Mouse (Mus musculus): ENCODE measurements around the gene Frmd4a. TPM values are rescaled to one million over a fixed set of nuclear protein-coding genes. Genes with fewer than 3 reads are reported as not detected.

The Frmd4a gene
- polyA plus RNA-seq, 1 experiment, result 7.7 TPM

DNA sequence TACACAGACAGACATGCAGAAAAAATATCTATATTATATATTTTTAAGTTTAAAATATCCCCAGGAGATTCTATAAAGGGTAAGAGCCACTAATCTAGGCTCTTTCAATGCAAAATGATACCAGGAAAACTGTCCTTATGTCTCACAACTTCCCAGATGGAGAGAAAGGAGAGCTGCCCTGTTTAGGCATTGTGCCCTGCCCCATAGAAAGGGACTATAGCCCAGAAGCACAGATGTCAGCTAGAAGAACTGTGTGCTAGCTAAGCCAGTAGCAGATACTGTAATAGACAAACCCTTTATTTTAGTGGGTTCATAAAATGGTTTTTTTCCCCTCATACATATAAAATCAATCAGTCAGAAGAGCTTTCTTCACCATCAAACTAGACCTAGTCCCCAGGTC, 175.7 kb downstream of the Frmd4a start:
- no peaks in the 10 kb centered on the region for H3K9me3 ChIP-seq
- H3K27me3 ChIP-seq (replicated peaks), result no peaks in the 10 kb centered on the region
- no peaks in the 10 kb centered on the region for H3K4me1 ChIP-seq
- TF ChIP-seq FLI1 (IDR thresholded peaks at IDR 0.05; ENCODE audit: low read length) (no peak), GATA1 (IDR thresholded peaks at IDR 0.05; ENCODE audit: borderline replicate concordance, low read length) (no peak)
- H3K4me3 ChIP-seq (replicated peaks), result no peak overlapping the region
- no peaks in the 10 kb centered on the region for H3K36me3 ChIP-seq (replicated peaks; ENCODE audit: low read length)

DNA sequence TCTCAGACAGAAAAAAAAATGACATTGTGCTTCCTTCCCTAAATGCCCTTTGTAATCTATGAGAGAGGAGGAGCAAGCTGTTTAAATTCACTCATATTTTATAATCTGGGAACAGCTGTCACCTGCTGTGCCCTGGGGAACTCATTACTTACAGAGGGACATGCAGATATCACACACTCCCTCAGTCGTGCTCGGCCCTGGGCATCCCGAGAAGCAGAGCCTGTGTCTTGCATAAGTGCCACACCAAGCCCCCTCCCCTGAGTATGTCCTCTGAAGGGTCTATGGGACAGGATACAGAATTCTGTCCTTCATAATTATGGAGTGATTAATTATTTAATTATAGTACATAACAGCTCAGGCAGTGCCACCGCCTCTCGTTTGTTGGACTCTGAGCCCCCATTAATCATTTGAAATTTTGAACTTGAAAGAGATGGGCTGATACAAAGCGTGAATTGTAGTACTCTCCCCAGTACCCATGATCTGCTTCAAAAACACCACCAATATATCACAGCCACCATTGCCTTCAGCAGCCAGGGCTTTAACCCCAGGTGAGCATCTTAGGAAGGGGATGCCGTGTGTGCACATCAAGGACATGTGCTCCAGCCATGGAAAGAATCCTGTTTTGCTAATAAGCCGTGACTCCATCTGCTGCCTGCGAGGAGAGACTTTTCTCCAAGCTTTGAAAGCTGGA, 177.0 kb downstream of the Frmd4a start:
- H3K27me3 ChIP-seq (replicated peaks), result no peaks in the 10 kb centered on the region
- TF ChIP-seq GATA1 (IDR thresholded peaks at IDR 0.05; ENCODE audit: borderline replicate concordance, low read length) (no peak), FLI1 (IDR thresholded peaks at IDR 0.05; ENCODE audit: low read length) (no peak)
- no peaks in the 10 kb centered on the region for H3K9me3 ChIP-seq
- no peaks in the 10 kb centered on the region for H3K36me3 ChIP-seq (replicated peaks; ENCODE audit: low read length)
- no peak overlapping the region for H3K4me3 ChIP-seq (replicated peaks)
- H3K4me1 ChIP-seq, result no peaks in the 10 kb centered on the region

GRCm38 (mm10) chr2:4196041-4196440, 178.5 kb downstream of the Frmd4a start:
- H3K9me3 ChIP-seq, result no peaks in the 10 kb centered on the region
- no peaks in the 10 kb centered on the region for H3K27me3 ChIP-seq (replicated peaks)
- no peak overlapping the region for H3K4me3 ChIP-seq (replicated peaks)
- no peaks in the 10 kb centered on the region for H3K4me1 ChIP-seq
- H3K36me3 ChIP-seq (replicated peaks; ENCODE audit: low read length), result no peaks in the 10 kb centered on the region
- no peak for TF ChIP-seq GATA1 (IDR thresholded peaks at IDR 0.05; ENCODE audit: borderline replicate concordance, low read length)
- no peak for TF ChIP-seq FLI1 (IDR thresholded peaks at IDR 0.05; ENCODE audit: low read length)

- Histone ChIP-seq H3K9me3 (peaks cover 3% of the 10 kb centered on the region; the same call in 1 of the 2 replicates), H3K36me3 (replicated peaks; ENCODE audit: low read length) (no peaks in the 10 kb centered on the region), H3K4me3 (replicated peaks) (no peak overlapping the region), H3K4me1 (no peaks in the 10 kb centered on the region), H3K27me3 (replicated peaks) (no peaks in the 10 kb centered on the region)
- TF ChIP-seq FLI1 (IDR thresholded peaks at IDR 0.05; ENCODE audit: low read length), result no peak
- TF ChIP-seq GATA1 (IDR thresholded peaks at IDR 0.05; ENCODE audit: borderline replicate concordance, low read length), result no peak
Measured at GRCm38 (mm10) chr2:4209234-4209633, 191.7 kb downstream of the Frmd4a start.

- H3K27me3 ChIP-seq (replicated peaks), result no peaks in the 10 kb centered on the region
- H3K36me3 ChIP-seq (replicated peaks; ENCODE audit: low read length), result no peaks in the 10 kb centered on the region
- H3K4me1 ChIP-seq, result no peaks in the 10 kb centered on the region
- peaks cover 10% of the 10 kb centered on the region for H3K9me3 ChIP-seq
- TF ChIP-seq FLI1 (IDR thresholded peaks at IDR 0.05; ENCODE audit: low read length) (no peak), GATA1 (IDR thresholded peaks at IDR 0.05; ENCODE audit: borderline replicate concordance, low read length) (no peak)
- no peak overlapping the region for H3K4me3 ChIP-seq (replicated peaks)
Measured at GRCm38 (mm10) chr2:4222497-4222828, 204.9 kb downstream of the Frmd4a start.

DNA sequence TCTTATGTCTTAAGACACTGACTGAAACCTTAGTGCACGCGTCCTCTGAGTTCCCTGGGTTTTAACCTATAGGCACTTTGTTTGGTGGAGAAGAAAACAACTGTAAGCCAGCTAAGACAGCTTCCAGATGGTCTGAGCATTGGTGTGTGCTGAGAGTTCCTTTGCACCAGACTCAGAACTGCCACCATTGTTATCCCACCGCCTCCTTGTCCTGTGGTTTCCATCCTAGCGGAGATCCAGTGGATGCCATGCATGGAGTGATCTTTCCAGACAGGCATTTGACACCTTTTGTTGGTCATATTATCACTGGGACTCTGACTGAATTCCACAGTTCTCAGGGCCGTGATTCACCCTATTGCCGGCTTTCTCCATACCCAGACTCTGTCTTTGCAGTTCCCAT, 205.8 kb downstream of the Frmd4a start:
- Histone ChIP-seq H3K9me3 (peaks cover 10% of the 10 kb centered on the region), H3K27me3 (replicated peaks) (no peaks in the 10 kb centered on the region), H3K4me1 (no peaks in the 10 kb centered on the region), H3K4me3 (replicated peaks) (no peak overlapping the region), H3K36me3 (replicated peaks; ENCODE audit: low read length) (no peaks in the 10 kb centered on the region)
- TF ChIP-seq FLI1 (IDR thresholded peaks at IDR 0.05; ENCODE audit: low read length), result no peak

GRCm38 (mm10) chr2:4226941-4227558, 209.5 kb downstream of the Frmd4a start:
- TF ChIP-seq FLI1 (IDR thresholded peaks at IDR 0.05; ENCODE audit: low read length), result no peak
- no peak for TF ChIP-seq GATA1 (IDR thresholded peaks at IDR 0.05; ENCODE audit: borderline replicate concordance, low read length)
- H3K4me3 ChIP-seq (replicated peaks), result no peak overlapping the region
- no peaks in the 10 kb centered on the region for H3K36me3 ChIP-seq (replicated peaks; ENCODE audit: low read length)
- no peaks in the 10 kb centered on the region for H3K4me1 ChIP-seq
- H3K27me3 ChIP-seq (replicated peaks), result no peaks in the 10 kb centered on the region
- peaks cover 10% of the 10 kb centered on the region for H3K9me3 ChIP-seq

DNA sequence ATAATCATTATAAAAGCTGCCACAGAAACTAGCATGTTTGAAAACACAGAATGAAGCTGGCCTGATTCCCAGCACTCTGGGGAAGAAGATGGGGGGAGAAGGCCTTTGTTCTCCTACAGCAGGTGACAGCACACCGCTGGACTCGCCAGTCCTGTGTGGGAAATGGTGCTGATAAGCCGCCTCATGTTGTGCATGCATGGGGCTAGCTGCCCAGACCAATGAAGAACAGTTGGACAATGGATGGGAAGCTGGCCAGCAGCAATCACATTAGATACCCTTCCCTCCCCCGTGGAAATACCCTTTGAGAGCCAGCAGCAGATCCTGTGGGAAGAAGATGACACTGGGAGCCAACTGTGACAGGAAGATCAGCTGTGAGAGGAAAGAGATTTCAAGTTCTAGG, 210.0 kb downstream of the Frmd4a start:
- Histone ChIP-seq H3K9me3 (peaks cover 10% of the 10 kb centered on the region), H3K27me3 (replicated peaks) (no peaks in the 10 kb centered on the region), H3K36me3 (replicated peaks; ENCODE audit: low read length) (no peaks in the 10 kb centered on the region), H3K4me3 (replicated peaks) (no peak overlapping the region), H3K4me1 (no peaks in the 10 kb centered on the region)
- TF ChIP-seq GATA1 (IDR thresholded peaks at IDR 0.05; ENCODE audit: borderline replicate concordance, low read length), result no peak
- no peak for TF ChIP-seq FLI1 (IDR thresholded peaks at IDR 0.05; ENCODE audit: low read length)

GRCm38 (mm10) chr2:4228510-4228909, 211.0 kb downstream of the Frmd4a start:
- H3K4me1 ChIP-seq, result 0 out of 2 replicates have a peak, but pooled peaks cover 4% of the 10 kb centered on the region
- no peak for TF ChIP-seq GATA1 (IDR thresholded peaks at IDR 0.05; ENCODE audit: borderline replicate concordance, low read length)
- TF ChIP-seq FLI1 (IDR thresholded peaks at IDR 0.05; ENCODE audit: low read length), result no peak
- H3K4me3 ChIP-seq (replicated peaks), result no peak overlapping the region
- no peaks in the 10 kb centered on the region for H3K27me3 ChIP-seq (replicated peaks)
- H3K36me3 ChIP-seq (replicated peaks; ENCODE audit: low read length), result no peaks in the 10 kb centered on the region
- H3K9me3 ChIP-seq, result peaks cover 10% of the 10 kb centered on the region

DNA sequence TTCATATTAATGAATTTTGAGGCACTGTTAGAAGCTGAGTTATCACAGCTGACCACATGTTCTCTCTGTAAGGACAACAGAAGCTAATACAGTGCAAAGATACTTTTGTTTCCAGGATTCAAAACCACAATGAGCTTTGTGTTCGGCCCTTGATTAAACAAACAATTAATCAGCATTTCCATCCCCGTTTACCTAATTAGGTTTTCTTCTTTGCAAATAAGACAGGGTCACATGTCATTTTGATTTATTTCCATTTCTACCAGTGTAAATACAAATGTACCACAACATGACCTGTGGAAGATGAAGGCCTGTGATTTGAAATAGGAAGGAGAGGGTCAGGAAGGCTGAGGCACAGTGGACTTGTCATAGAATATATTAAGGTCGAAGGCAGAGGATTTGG, 214.8 kb downstream of the Frmd4a start:
- TF ChIP-seq FLI1 (IDR thresholded peaks at IDR 0.05; ENCODE audit: low read length) (no peak), GATA1 (IDR thresholded peaks at IDR 0.05; ENCODE audit: borderline replicate concordance, low read length) (no peak)
- H3K9me3 ChIP-seq, result no peaks in the 10 kb centered on the region
- 0 out of 2 replicates have a peak, but pooled peaks cover 4% of the 10 kb centered on the region for H3K4me1 ChIP-seq
- no peak overlapping the region for H3K4me3 ChIP-seq (replicated peaks)
- no peaks in the 10 kb centered on the region for H3K36me3 ChIP-seq (replicated peaks; ENCODE audit: low read length)
- peaks cover 2% of the 10 kb centered on the region for H3K27me3 ChIP-seq (replicated peaks)
